Mouse (Mus musculus): ENCODE measurements around the gene Gm49361.
"Not testable (repeated sequence)": the region's sequence is repeated elsewhere in the genome, so short reads cannot be mapped to it uniquely, and the experiment has no call there.

Gene Gm49361

DNA sequence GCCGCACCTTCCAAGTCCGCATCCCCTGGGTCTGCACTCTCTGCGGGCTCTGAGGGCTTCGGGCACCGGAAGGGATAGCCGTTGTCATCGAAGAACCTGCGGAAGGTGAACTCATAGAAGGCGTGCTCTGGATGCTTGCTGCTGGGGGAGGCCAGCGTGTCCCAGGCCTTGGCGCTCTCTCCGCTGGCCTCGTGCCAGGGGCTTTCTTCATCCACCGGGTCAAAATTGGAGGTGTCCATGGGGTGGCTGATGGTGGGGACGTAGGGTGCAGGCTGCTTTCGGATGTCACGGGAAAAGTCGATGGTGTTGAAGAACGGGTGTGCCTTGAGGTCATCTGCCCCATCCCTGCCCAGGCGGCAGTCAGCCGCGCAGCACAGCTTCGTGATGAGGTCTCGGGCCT, 54.6 kb downstream of the Gm49361 start:
- no peak for DNase-seq (ENCODE audit: extremely low read depth, low read depth, low spot score)

DNA sequence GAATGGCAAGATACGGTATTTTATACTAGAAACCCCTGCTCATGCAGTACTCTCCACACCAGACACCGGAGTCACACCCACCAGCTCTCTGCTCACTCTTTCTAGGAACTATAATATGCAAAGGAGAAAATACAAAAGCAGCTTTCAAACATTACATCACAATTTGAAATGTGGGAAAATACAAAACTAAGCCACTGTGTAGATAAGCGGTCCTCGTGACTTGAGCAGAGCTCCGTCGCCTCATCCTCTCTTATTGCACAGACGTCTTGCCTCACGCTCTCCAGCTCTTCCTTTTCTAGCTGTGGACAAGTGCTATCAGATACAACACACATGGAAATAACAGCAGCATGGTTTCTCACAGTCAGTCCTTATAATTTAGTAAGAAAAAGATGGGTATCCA, 55.2 kb downstream of the Gm49361 start:
- DNase-seq (ENCODE audit: extremely low read depth, low read depth, low spot score) = no peak

DNA sequence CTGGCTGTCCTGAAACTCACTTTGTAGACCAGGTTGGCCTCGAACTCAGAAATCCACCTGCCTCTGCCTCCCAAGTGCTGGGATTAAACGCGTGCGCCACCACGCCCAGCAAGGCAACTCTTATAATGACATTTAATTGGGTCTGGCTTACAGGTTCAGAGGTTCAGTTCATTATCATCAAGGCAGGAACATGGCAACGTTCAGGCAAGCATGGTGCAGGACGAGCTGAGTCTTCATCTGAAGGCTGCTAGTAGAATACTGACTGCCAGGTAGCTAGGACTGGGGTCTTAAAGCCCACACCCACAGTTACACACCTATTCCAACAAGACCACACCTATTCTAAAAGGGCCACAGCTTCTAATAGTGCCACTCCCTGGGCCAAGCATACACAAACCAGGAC, 57.8 kb downstream of the Gm49361 start:
- DNase-seq (ENCODE audit: extremely low read depth, low read depth, low spot score) = not testable (repeated sequence)

DNA sequence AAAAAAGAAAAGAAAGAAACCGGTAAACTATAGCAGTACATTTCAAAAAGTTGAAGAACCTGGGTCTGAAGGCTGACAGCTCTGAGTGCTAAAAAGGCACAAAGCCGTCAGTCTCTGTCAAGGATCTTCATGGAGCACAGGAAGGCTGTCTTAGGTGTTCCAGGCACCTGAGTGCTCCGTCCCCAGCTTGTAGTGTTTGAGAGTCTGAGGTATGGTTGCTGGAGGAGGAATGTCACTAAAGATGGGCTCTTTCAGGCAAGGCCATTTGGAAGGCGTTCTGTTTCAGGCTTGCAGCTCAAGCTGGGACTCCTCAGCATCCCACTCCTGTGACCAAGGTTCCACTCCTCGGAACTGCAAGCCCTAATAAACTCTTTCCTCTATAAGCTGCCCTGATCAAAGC, 58.5 kb downstream of the Gm49361 start:
- no peak for DNase-seq (ENCODE audit: extremely low read depth, low read depth, low spot score)

DNA sequence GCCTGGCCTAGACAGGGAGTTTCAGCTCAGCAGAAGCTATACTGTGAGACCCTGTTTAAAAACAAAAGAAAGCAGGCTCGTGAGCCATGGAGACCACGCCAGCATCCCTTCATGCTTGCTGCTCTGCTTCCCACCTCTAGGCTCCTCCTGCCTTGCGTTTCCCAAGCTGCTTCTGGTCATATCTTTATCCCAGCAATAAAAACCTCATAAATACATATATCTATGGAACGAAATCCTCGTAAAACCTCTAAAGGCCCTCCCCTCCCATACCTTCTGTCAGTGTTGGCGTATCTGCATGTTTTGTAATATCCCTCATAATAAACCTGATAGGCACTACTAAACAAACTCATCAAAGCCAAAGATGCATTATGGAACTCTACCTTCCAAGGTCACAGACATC, 59.3 kb downstream of the Gm49361 start:
- no peak for DNase-seq (ENCODE audit: extremely low read depth, low read depth, low spot score)

DNA sequence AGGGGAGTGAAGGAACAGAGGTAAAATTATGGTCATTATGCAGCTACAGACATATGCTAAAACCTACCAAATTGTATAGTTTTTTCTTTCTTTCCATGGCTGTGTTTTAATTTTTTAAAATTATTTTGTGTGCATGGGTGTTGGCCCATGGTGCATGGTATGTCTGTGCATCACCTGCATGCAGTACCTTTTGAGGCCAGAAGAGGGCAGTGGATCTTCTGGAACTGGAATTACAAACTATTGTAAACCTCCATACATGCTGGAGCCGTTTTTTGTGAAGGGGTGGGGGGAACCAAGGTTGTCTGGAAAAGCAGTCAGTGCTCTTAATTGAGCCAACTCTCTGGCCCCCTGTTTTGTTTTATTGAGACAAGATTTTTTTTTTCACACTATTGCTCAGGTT, 61.3 kb downstream of the Gm49361 start:
- no peak for DNase-seq (ENCODE audit: extremely low read depth, low read depth, low spot score)

DNA sequence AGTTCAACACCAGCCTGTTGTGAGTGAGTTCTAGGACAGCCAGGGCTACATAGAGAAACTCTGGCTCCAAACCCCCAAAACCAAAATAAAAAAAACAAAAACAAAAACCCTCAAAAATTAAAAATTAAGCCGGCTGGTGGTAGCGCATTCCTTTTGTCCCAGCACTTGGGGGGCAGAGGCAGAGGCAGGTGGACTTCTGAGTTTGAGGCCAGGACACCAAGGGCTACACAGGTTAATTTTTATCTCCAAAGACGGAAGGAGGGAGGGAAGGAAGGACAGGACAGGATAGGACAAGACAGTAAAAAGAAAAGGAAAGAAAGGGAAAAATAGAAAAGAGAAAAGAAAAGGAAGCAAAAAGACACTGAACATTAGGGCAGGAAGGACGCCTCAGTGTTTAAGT, 63.2 kb downstream of the Gm49361 start:
- no peak for DNase-seq (ENCODE audit: extremely low read depth, low read depth, low spot score)

DNA sequence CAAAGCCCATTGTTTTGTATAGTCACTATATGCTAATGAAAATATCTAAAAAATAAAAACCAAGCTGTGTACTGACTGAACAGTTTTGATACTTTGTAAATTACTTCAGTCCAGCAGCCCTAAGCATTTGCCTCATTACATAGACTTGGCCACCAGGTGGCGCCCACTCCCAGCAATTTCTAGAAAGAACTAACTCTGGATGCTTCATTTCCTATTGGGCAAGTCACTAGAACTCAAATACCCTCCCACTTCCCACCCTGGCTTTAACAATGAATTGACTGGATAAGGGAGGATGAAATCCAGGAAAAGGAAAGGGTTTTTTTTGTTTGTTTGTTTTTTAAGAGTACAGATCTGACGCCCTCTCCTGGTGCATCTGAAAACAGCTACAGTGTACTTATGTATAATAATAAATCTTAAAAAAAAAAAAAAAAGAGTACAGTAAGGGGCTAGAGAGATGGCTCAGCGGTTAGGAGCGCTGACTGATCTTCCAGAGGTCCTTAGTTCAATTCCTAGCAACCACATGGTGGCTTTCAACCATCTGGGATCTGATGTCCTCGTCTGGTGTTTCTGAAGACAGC, 65.9 kb downstream of the Gm49361 start:
- DNase-seq (ENCODE audit: extremely low read depth, low read depth, low spot score) = no peak

DNA sequence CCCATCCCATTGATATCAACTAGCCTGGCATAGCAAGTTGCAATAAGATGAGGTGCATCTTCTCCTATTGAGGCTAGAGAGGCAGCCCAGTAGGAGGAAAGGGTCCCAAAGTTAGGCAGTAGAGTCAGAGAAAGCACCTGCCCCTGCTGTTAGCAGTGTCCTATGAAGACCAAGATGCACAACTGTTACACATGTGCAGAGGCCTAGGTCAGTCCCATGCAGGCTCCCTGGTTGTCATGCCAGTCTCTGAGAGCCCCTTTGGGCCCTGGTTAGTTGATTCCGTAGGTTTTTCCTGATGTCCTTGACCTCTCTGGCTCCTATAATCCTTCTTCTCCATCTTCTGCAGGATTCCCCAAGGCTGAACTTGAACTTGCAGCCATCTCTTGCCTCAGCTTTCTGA, 66.4 kb downstream of the Gm49361 start:
- no peak for DNase-seq (ENCODE audit: extremely low read depth, low read depth, low spot score)

DNA sequence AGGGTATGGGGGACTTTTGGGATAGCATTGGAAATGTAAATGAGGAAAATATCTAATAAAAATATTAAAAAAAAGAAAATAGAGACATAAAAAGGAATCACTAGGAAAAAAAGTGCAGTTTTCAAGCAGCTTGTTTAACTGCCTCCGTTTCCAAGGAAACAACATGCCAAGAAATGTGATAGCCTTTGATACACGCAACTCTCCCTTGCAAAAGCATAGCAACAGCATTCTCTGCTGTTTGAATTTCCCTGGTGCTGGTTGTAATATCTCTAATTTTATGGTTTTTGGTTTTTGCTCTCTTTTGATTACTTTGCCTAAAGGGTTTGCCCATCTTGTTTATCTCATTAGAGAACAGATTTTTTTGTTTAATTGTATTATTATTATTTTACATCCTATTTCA, 70.4 kb downstream of the Gm49361 start:
- no peak for DNase-seq (ENCODE audit: extremely low read depth, low read depth, low spot score)

DNA sequence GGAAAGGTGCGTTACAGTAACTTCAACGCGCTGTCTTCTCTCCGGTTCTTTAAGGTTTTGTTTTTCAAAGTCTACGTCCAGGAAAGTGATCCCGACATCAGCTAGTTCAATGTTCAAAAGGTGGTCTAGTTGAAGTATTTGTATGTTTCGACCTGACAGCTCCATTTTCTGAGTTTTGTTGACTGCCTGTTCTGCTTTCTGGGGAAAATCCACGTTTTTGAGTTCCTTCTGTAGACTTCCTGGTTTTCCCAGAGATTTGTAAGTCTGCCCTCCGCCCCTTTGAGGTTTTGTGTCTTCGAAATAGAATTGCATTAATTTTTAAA, 80.3 kb downstream of the Gm49361 start:
- DNase-seq (ENCODE audit: extremely low read depth, low read depth, low spot score) = no peak

DNA sequence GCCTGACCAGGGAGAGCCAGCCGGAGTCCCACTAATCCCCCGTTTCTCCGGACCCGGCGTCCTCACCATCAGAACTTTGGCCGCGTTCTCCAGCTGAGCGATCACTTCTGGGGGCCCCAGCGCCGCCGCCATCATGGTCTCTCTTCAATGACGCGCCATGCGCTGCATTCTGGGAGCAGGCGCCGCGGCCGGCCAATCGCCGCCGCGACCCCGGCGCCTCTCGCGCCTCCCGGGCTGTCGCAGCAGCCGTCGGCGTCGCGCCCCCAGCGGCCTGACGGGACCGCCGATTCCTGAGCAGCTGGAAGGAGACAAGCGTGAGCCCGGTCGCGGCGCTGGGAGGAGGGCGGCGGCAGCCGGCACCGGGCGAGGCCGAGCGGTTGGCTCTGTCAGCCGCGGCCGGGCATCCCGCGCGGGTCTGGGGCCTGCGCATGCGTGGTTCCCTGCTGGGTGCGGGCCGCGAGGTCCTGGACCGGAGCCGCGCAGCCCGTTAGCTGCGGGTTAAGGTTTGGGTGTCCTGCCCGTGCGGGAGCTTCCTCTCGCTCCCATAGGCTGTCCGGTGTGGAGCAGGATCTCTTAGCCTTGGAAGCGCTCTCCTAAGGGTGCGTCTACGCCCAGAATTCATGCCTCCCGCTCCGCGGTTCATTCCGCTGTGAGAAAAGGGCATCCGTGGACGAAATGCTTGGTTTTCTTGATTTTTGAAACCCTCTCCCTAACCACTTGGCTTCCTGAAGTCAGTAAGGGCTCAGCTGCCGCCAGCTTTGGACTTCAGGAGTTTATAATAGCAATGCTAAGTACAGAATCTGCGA, 80.9 kb downstream of the Gm49361 start, which contains the start of gene Xpo4:
TSS of gene Xpo4 (minus strand) at position 609 of the 806 bp plus-strand sequence.
- no peak for DNase-seq (ENCODE audit: extremely low read depth, low read depth, low spot score)

DNA sequence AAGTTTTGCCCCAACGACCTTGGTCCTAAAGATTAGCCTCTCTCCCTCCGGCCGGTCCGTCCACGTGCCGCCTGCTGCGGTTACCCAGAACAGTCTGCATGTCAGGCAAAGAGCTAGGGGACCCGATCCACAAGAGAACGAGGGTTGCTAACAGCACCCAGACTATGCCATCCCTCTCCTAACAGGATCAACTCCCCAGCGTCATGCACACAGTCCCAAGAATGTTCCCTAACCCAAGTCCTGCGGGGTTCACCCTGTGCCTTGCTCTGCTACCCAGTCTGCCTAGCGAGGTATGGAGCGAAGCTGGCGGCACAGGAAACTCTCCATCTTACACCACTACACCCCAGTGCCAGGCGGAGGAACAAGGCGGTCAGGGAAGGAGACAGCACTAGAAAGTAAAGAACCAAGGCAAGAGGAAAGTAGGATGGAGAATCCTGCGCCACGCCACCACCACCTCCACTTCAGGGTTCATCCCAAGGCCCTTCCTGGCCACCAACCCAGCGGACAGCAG, 81.5 kb downstream of the Gm49361 start:
- no peak for DNase-seq (ENCODE audit: extremely low read depth, low read depth, low spot score)

DNA sequence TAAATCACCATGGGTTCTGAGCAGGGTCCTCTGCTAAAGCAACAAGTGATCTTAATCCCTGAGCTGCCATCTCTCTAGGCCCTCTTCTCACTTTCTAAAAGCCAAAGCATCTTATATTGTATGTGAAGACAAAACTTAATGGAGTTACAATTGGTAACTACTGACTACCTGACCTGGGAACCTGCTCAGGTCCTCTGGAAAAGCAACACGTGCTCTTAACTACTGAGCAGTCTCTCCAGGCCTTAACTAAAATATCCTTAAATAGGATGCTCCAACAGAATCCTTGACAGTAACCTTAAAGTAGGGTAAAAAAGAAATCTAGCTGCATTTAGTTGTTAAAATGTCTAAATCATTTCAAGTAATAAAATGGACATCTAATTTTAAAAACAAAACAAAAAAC, 82.3 kb downstream of the Gm49361 start:
- no peak for DNase-seq (ENCODE audit: extremely low read depth, low read depth, low spot score)

DNA sequence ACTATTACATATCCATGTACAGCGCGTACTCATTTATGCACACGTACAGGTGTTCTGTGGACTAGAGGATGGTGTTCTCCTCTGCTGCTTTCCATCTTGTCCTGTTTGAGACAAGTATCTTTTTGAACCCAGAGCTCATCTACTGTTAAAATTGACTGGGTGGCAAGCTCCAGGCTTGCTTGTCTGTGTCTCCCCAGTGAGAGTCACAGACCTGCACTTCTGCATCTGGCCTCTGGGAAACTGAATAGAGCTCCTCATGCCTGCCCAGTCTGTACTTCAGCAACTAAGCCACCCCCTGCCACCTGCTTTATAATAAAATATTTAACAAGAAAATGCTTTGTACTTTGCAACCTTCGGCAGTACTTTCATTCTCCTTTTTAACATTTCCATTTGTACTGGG, 87.6 kb downstream of the Gm49361 start:
- no peak for DNase-seq (ENCODE audit: extremely low read depth, low read depth, low spot score)

DNA sequence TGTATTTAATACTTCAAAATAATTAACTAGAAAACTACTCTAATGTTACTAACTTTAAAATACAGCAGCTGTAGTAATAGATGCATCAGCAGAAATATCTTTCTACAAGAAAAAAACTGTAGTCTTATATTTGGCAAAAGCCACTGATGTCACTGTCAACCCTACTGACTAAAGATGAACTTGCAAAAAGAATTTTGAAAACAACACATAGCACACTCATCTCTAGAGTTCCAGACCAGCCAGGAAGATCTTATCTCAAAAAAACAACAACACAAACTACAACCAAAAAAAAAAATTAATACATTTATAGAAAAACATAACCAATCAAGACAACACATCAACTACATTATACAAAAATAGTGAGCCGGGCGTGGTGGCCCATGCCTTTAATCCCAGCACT, 88.4 kb downstream of the Gm49361 start:
- no peak for DNase-seq (ENCODE audit: extremely low read depth, low read depth, low spot score)

DNA sequence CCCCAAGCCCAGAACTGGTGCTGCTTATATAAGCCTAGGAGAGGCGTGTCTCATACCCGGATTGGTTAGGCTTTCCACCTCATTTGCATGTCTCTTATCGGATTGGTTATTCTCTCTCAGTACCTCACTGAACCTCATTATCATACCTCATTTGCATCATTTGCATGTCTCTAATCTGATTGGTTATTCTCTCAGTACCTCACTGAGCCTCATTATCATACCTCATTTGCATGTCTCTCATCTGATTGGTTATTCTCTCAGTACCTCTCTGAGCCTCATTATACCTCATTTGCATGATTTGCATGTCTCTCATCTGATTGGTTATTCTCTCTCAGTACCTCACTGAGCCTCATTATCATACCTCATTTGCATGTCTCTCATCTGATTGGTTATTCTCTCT, 89.4 kb downstream of the Gm49361 start:
- not testable (repeated sequence) for DNase-seq (ENCODE audit: extremely low read depth, low read depth, low spot score)

DNA sequence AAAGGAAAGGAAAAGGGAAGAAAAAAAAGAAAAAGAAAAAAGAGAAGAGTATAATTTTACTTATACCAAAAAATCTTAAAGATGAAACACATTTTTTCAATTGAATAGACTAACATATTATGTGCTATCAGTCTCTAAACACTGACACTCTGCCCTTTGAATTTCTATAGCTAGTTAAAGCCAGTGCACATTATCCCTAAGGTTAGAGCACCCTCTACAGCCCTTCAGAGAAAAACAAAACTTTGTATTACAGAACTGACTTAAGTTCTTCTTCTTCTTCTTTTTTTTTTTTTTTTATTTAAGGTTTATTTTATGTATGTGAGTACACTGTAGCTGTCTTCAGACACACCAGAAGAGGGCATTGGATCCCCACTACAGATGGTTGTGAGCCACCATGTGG, 96.4 kb downstream of the Gm49361 start:
- DNase-seq (ENCODE audit: extremely low read depth, low read depth, low spot score) = no peak

DNA sequence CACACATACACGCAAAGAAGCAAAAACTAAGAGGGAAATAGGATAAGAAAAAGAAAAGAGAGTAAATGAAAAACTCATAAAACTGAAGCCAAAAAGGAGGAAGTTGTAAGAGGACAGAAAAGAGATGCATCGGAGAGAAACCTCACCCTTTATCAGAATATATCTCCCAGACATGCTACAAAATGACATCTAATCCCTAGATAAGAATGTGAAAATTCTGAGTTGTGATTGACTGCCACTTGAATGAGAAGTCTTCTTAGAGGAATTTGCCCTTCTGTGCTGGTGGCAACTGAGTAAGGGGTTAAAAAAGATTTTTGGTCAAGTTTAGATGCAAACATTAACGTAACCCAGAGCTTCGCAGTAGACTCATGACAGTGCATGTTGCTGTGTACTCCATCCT, 99.7 kb downstream of the Gm49361 start:
- no peak for DNase-seq (ENCODE audit: extremely low read depth, low read depth, low spot score)

DNA sequence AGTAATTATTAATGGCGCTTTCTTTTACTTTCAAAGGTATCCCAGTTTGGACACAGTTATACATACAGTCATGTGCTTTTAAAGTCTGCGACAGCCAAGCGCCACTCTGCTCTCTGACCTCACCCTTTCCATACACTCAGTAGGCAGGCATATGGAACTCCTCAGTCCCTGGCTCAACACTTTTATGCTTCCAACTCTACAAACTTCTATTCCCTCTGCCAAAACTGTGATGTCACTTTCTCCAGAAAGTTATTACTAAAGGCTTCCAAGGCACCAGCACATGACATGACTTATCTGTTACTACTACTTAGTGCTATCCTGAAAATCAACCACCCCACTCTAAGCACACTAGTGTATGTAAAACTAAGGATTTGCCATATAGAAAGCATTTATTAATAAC, 106.8 kb downstream of the Gm49361 start:
- no peak for DNase-seq (ENCODE audit: extremely low read depth, low read depth, low spot score)

DNA sequence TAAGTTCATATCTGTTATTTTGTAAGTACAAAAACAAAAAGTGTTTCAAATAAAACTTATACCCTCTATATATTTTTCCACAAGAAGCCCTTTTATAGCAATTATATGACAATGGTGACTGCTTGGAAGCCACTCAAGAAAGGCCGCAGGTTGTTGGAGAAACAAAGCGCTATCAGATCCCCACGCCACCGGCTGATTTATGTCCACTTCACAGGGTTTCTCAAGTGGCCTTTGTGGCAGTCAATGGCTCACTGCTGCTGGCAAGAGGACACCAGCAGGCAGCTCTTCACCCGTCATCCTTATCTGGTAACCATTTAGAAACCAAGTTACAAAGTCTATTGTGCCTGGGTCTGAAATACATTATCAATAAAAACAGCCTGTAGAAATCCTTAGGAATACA, 111.8 kb downstream of the Gm49361 start:
- no peak for DNase-seq (ENCODE audit: extremely low read depth, low read depth, low spot score)

DNA sequence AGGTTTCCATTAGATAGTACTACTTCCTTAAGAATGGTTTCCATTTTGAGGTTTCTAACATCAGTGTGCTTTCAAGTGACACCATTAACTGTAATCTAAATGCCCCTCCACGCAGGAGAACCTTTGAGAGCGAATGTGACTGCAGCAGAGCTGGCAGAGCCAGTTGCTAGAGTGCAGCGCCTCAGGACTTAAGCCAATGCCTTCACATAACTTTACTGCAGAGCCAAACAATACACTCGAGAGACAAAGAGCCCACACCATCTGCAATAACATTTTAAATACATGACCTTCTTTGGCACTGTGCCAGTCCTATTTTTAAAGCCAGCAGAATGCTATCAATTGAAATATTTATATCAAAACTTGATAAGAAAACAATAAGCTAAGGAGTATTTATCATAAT, 116.3 kb downstream of the Gm49361 start:
- DNase-seq (ENCODE audit: extremely low read depth, low read depth, low spot score) = no peak

DNA sequence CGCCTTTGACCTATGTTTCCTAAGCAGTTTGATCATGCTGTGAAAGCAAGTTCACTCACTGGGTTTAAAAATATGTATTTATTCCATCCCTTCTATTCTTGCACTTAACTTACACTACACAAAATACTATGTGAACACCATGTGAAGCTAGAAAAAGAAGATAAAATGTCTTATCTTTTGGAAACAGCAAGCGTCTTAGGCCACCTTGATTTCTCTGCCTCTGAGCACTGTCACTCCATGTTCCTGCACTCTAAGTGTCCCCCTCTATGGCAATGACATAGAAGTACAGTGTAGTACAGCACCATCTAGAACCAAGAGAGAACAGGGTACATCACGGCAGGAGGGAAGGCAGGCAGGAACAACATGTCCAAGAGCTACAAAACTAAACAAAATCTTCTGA, 123.0 kb downstream of the Gm49361 start:
- DNase-seq (ENCODE audit: extremely low read depth, low read depth, low spot score) = no peak

Data from fat pad, adult 2 months (tissue).